Mouse (Mus musculus): ENCODE measurements at regions not wholly inside any gene's neighbourhood (a gene's known extent, or its start where the extent isn't known, plus 50 kb on each side); places are given as distances from the start of the nearest gene placed in this dataset.

- intact Hi-C loops (cut with DNase I), result no loop called here
- DNase-seq, result no peak
These were observed 78.2 kb upstream of the Slc16a7 start for GRCm38 (mm10) chr10:125467503-125467902.

DNA sequence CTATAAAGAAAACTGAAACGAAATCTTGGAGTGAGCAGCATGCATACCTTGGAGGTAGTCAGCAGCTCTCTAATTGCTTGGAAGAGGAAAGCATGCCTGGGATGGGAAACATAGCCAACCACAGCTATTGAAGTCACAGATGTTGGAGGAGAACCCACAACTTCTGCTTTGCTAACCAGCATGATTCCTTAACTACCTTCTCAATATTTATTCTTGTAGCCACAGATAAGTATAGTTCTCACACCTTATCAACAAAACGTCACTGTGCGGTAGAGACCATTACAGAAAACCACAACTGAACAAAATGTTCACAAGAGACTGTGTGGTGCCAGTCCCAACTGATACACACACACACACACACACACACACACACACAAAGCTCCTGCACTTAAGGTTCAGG lies 99.1 kb upstream of the Slc16a7 start:
- DNase-seq, result no peak
- intact Hi-C loops (cut with DNase I), result no loop called here

- DNase-seq, result no peak
- intact Hi-C loops (cut with DNase I), result no loop called here
These were observed 101.1 kb upstream of the Slc16a7 start for GRCm38 (mm10) chr10:125490395-125490794.

DNA sequence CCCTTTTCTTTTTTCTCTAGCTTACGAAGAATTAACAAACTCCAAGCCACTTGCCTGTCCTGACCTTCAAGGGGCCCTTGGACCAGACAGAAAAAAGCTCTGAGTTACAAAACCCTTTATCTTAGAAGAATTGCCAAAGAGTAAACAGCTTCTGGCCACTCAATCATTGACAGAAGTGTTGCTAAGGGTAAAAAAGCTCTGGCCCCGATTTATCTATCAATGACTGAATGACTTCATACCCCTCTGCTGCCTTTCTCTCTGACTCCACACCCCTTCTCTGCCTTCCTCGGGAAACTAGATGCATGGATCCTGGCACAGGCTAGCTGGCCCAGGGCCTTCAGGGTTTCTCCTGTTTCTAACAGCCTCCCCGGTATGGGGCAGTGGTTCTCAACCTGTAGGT lies 105.2 kb upstream of the Slc16a7 start:
- intact Hi-C loops (cut with DNase I), result no loop called here
- DNase-seq, result no peak

DNA sequence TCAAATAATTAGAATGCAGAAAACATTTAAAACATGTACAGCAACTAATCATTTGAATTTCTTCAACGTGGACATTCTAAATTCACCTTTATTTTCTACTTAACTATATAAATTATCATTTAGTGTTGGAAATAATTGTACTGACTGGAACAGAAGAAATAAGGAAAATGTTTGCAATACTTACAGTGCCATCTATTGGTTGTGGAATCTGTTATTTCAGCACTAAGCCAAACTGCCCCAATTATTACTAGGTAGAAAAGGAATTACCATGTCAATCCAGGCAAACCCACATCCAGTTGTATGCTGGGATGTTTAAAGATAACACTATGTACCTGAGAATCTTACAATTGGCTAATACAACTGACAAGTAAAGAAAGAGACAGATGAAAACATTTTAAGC lies 109.1 kb upstream of the Slc16a7 start:
- intact Hi-C loops (cut with DNase I), result no loop called here
- no peak for DNase-seq

GRCm38 (mm10) chr10:125500338-125500737 lies 111.1 kb upstream of the Slc16a7 start:
- DNase-seq, result no peak
- intact Hi-C loops (cut with DNase I), result no loop called here

DNA sequence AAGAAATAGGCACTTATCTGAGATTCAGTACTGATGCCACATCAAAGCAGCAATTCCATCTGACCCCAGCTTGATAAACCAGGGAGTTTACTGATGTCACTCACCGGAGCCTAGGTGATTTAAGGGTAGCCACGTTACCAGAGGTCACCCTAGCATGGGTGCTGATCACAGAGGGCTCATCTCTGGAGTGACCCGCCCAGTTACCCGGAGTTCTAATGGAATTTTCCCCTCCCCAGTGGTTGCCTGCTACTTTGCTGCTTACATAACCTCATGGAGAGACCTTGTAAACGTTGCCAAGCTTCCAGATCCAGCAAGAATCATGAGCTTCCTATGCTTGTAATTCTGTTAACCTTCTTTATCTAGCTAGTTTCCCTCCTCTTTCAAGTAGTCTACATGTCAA lies 125.8 kb upstream of the Slc16a7 start:
- DNase-seq, result no peak
- intact Hi-C loops (cut with DNase I), result no loop called here

GRCm38 (mm10) chr10:125530876-125531275 lies 141.6 kb upstream of the Slc16a7 start:
- no peak for DNase-seq
- intact Hi-C loops (cut with DNase I), result no loop called here

- intact Hi-C loops (cut with DNase I), result no loop called here
These were observed 149.1 kb upstream of the Slc16a7 start for GRCm38 (mm10) chr10:125538316-125538715.

GRCm38 (mm10) chr10:125586489-125587147 lies 197.4 kb upstream of the Slc16a7 start:
- no peak for DNase-seq
- intact Hi-C loops (cut with DNase I), result no loop called here

More at GRCm38 (mm10) chr10:125538316-125538715, 149.1 kb upstream of the Slc16a7 start:
- no peak for DNase-seq

GRCm38 (mm10) chr10:125593006-125593405 lies 203.7 kb upstream of the Slc16a7 start:
- intact Hi-C loops (cut with DNase I), result no loop called here

GRCm38 (mm10) chr10:125607787-125608617 lies 218.7 kb upstream of the Slc16a7 start:
- no peak for DNase-seq
- intact Hi-C loops (cut with DNase I), result no loop called here

More at GRCm38 (mm10) chr10:125593006-125593405, 203.7 kb upstream of the Slc16a7 start:
- no peak for DNase-seq

DNA sequence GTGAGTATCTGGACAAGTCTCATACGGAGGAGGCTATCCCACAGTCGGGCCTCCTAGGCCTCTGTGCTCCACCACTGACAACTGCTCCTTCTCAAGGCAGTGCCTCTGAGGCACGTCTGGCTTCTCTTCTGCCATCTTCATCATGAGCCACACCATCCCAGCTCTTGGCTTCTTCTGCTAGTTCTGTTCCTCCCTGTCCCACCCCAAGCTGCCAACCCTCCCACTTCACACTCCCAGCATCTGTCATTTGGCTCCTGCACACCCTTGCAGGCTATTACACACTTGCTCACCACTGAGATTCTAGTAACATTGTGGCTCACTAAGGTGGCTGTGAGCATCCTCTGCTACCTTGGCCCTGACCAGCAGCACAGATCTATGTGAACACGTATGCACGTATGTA lies 221.1 kb upstream of the Slc16a7 start:
- DNase-seq, result no peak
- intact Hi-C loops (cut with DNase I), result no loop called here

GRCm38 (mm10) chr10:125612773-125613172 lies 223.5 kb upstream of the Slc16a7 start:
- intact Hi-C loops (cut with DNase I), result no loop called here
- DNase-seq, result no peak

DNA sequence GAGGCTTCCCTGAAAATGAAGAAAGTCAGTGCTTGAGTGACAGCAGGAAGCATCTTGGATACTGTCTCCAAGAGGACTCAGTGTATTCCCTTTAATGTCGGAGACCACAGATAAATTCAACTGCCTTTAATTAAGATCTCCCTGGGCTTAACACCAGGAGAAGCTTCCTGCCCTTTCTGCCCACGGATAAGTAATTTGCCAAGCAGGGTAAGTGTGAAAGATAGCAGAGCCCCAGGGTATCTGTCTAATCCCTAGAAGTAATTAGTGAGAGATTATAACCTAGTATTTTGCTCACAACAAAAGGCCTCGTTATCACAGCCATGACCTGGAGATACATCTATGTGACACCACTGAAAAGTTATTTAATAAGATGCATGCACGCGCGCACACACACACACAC lies 232.1 kb upstream of the Slc16a7 start:
- no peak for DNase-seq
- intact Hi-C loops (cut with DNase I), result no loop called here

- intact Hi-C loops (cut with DNase I), result no loop called here
- no peak for DNase-seq
These were observed 234.6 kb upstream of the Slc16a7 start for GRCm38 (mm10) chr10:125623836-125624235.

GRCm38 (mm10) chr10:125667906-125668305 lies 278.6 kb upstream of the Slc16a7 start:
- intact Hi-C loops (cut with DNase I), result no loop called here
- no peak for DNase-seq

DNA sequence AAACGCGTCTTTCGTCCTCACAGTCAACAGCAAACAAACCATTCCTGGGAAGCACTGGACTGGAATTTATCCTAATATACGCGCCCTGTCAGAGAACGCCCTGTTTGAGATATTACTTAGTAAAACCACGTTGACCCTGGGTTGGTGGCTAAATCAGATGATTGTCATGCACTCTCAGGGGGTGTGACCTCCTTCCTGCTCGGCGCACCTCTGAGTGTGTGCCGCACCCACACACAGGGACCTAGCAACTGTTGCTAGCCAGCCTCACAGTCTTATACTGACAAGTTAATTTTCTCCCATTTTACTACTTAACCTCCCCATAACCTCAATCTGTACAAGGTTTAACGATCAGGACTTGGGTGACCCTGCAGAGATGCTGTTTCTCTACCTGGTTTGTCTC lies 284.4 kb upstream of the Slc16a7 start:
- intact Hi-C loops (cut with DNase I), result no loop called here
- no peak for DNase-seq

- intact Hi-C loops (cut with DNase I), result no loop called here
- no peak for DNase-seq
These were observed 286.3 kb upstream of the Lrig3 start for GRCm38 (mm10) chr10:125679644-125680043.

DNA sequence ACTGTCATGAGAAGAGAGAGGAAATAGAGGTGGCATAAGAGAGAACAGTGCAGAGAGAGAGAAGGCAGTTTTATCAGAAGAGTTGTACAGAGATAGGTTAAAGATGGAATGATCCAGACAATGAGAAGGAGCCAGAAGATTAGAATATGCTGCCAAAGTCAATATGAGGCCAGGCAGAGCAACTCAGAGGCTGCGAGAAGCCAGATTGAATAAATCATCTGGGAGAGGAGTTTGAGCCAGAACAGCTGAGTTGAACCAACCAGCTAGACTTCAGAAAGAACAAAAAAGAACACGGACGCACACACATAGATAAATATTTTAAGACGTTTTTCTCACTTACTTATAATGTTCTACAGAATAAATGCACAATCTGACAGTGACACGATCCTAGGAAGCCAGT lies 280.8 kb upstream of the Lrig3 start:
- no peak for DNase-seq
- intact Hi-C loops (cut with DNase I), result no loop called here

DNA sequence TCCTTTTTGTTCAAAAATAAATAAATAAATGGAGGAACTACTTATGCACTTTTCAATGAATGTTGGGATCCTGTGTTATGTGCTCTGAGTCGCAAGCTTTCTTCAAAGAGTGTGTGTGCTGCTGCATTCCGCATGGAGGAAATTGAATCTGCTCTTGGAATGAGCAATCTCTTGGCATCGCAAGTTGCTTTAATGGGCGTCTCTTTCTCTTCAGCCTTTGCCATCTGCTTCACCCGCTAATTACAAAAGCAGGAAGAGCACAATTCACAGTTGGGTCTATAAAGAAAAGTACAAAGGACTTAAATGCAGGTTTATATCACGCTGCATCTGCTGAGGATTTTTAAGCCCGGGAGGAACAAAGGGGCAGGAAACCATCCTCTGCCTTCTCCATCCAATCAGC lies 272.5 kb upstream of the Lrig3 start:
- DNase-seq, result no peak
- intact Hi-C loops (cut with DNase I), result no loop called here

GRCm38 (mm10) chr10:125696159-125696558 lies 269.8 kb upstream of the Lrig3 start:
- intact Hi-C loops (cut with DNase I), result no loop called here
- no peak for DNase-seq
